Mouse (Mus musculus) MEL (cell line): ENCODE data around the gene Tbck.

Experiments
- CTCF ChIP-seq, 3 experiments: IDR thresholded peaks in 2 of 3; conservative IDR thresholded peaks in 1 of 3; 2 replicates each; pipeline ENCODE4 v1.5.1; 2011 to 2012; ENCODE audit warnings: low read length in 3 of 3, low read depth in 2 of 3, mild to moderate bottlenecking in 2 of 3, improper control_type of control experiment in 1 of 3, inconsistent platforms in 1 of 3, mixed read lengths in 1 of 3, moderate library complexity in 1 of 3; ENCODE audit not compliant: control insufficient read depth in 1 of 3, insufficient read depth in 1 of 3, poor library complexity in 1 of 3, severe bottlenecking in 1 of 3
- EP300 ChIP-seq, 2 experiments: IDR thresholded peaks; 2 replicates each; pipeline ENCODE4 v1.6.1; 2011; ENCODE audit warnings: improper control_type of control experiment in 2 of 2, low read length in 2 of 2, low read depth in 1 of 2, mild to moderate bottlenecking in 1 of 2
- NELFE ChIP-seq: IDR thresholded peaks from 2 replicates; pipeline ENCODE4 v1.6.1; 2011; ENCODE audit warnings: low read depth, low read length, improper control_type of control experiment
- RCOR1 ChIP-seq: IDR thresholded peaks from 2 replicates; pipeline ENCODE4 v1.6.1; 2012; ENCODE audit warnings: low read depth, mild to moderate bottlenecking, inconsistent platforms, low read length, improper control_type of control experiment
- ZMIZ1 ChIP-seq: IDR thresholded peaks from 2 replicates; pipeline ENCODE4 v1.6.1; 2012; ENCODE audit warnings: low read depth, mild to moderate bottlenecking, inconsistent platforms, low read length, improper control_type of control experiment, moderate library complexity

- no peak for TF ChIP-seq CTCF (IDR thresholded peaks at IDR 0.05 in 2 of 3, conservative IDR thresholded peaks at IDR 0.05 in 1 of 3; ENCODE audit: control insufficient read depth in 1 of 3, insufficient read depth in 1 of 3, low read depth in 2 of 3, low read length in 3 of 3, poor library complexity in 1 of 3, severe bottlenecking in 1 of 3)
- no peak for TF ChIP-seq EP300 (IDR thresholded peaks at IDR 0.05; ENCODE audit: low read depth in 1 of 2, low read length in 2 of 2)
- no peak for TF ChIP-seq RCOR1
- no peak for TF ChIP-seq ZMIZ1
- no peak for TF ChIP-seq NELFE
Measured at GRCm38 (mm10) chr3:132784732-132785131, 100.8 kb downstream of the Tbck start.
